Mouse (Mus musculus) olfactory bulb, adult 2 months (tissue): ENCODE measurements around the gene Morc4. TPM values are rescaled to one million over a fixed set of nuclear protein-coding genes. Genes with fewer than 3 reads are reported as not detected.

Source experiments
- H3K27ac ChIP-seq: fragments of 200-500 bp; 2 replicates; pipeline ENCODE4 v1.5.1; 2012; ENCODE audit warnings: low read depth, low read length; ENCODE audit not compliant: insufficient read depth
- H3K4me1 ChIP-seq: fragments of 200-500 bp; 2 replicates; pipeline ENCODE4 v1.6.1; 2012; ENCODE audit warnings: low read length; ENCODE audit not compliant: control insufficient read depth, insufficient read depth
- H3K4me3 ChIP-seq: fragments of 200-500 bp; 2 replicates; pipeline ENCODE4 v1.5.1; 2012; ENCODE audit warnings: mild to moderate bottlenecking, low read depth, low read length, moderate library complexity; ENCODE audit not compliant: insufficient read depth
- CTCF ChIP-seq: fragments of 200-500 bp; IDR thresholded peaks from 2 replicates; pipeline ENCODE4 v1.5.1; 2012; ENCODE audit warnings: low read depth, mild to moderate bottlenecking, low read length, moderate library complexity; ENCODE audit not compliant: insufficient read depth
- POLR2A ChIP-seq: fragments of 200-500 bp; IDR thresholded peaks from 2 replicates; pipeline ENCODE4 v1.6.1; 2012; ENCODE audit warnings: mild to moderate bottlenecking, low read depth, low read length, moderate library complexity; ENCODE audit not compliant: insufficient read depth
- WGBS: fragments of 180-500 bp; shearing (Covaris S2); methylation state at CpG from one replicate; pipeline ENCODE4 v1.1.7; 2018; 5-methylcytosine and 5-hydroxymethylcytosine counted together
- polyA plus RNA-seq: library from polyadenylated mRNA; stranded (reverse); fragments of >200 nt; gene quantifications from 2 replicates; pipeline ENCODE4 v1.2.4, GENCODE M21; 2012; ENCODE audit warnings: low replicate concordance; ENCODE audit not compliant: missing spikeins, insufficient read depth, insufficient read length

The Morc4 gene
- not detected in 2 replicates for polyA plus RNA-seq

DNA sequence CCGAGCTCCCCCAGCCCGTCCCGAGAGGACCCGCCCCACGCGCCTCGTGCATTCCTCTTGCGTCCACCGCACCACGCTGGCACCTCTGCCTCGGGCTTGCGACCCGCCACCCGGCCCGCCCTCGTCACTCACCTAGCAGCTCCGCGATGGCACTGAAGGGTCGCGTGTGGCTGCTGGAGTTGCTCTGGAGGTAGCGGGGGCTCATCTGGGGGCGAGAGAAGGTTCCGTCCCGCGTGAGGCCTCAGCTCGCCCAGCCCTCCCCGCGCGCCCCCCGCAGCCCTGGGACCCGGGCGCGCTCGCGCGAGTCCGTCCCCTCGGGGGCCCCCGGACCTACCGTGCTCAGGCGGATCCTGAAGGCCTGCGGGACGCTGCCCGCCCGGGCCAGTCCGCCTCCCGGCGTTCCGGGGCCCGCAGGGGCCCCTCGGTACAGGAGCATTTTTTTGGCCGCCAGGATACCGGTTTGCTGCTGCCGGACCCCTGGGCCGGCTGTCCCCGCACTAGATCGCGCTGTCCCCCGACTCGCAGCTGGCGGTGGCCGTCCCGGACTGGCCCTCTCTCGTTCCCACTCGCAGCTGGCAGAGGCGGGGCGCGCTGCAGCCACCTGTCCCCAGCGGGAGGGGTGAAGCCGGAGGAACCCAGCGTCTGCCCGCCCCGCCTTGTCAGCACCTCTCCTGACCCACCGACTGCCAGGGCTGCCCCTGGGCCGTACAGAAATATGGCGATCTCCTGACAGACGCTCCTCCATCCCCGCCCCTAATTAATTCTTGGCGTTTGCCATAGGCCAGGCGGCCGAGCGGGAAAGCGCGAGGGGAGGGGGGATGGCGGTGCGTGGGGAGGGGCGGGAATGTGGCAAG, at the start of gene Morc4:
TSS of gene Morc4 (minus strand) at position 740 of the 854 bp plus-strand sequence.
- TF ChIP-seq CTCF (no peak), POLR2A (no peak)
- peak within 1 kb of the TSS; percentile 57; the same call in 1 of the 2 replicates for H3K27ac ChIP-seq
- H3K4me3 ChIP-seq: peak within 1 kb of the TSS; percentile 95
- WGBS: 25% methylated on average over 70 of the region's 87 CpGs
- no peaks in the 10 kb centered on the region for H3K4me1 ChIP-seq

DNA sequence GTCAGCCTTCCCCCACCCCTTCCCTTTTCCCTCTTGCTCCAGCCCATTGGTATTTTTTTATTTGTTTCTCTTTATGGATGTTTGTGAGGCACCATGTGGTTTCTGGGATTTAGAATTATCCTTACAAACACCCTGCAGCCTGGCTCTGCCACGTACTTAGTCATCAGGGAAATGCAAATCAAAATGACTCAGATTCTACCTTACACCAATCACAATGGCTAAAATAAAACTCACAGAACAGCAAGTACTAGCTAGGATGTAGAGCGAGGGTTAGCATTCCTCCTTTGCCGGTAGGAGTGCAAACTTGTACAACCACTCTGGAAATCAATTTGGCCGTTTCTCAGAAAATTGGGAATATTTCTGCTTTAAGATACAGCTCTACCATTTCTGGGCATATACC, 49.1 kb upstream of the Morc4 start:
- WGBS: 50% methylated on average over 4 of the region's 4 CpGs
- H3K4me3 ChIP-seq: no peak overlapping the region
- no peaks in the 10 kb centered on the region for H3K4me1 ChIP-seq
- no peak overlapping the region for H3K27ac ChIP-seq
- no peak for TF ChIP-seq POLR2A
- no peak for TF ChIP-seq CTCF

- WGBS: 92% methylated on average over 1 of the region's 1 CpGs
- TF ChIP-seq CTCF (no peak), POLR2A (no peak)
Measured at GRCm38 (mm10) chrX:139891387-139891786, 19.9 kb upstream of the Morc4 start.

GRCm38 (mm10) chrX:139883221-139883620, 11.7 kb upstream of the Morc4 start:
- no peak overlapping the region for H3K4me3 ChIP-seq
- TF ChIP-seq POLR2A (no peak), CTCF (no peak)
- H3K27ac ChIP-seq: no peak overlapping the region

More at GRCm38 (mm10) chrX:139891387-139891786, 19.9 kb upstream of the Morc4 start:
- no peaks in the 10 kb centered on the region for H3K4me1 ChIP-seq
- H3K4me3 ChIP-seq: no peak overlapping the region
- H3K27ac ChIP-seq: no peak overlapping the region

DNA sequence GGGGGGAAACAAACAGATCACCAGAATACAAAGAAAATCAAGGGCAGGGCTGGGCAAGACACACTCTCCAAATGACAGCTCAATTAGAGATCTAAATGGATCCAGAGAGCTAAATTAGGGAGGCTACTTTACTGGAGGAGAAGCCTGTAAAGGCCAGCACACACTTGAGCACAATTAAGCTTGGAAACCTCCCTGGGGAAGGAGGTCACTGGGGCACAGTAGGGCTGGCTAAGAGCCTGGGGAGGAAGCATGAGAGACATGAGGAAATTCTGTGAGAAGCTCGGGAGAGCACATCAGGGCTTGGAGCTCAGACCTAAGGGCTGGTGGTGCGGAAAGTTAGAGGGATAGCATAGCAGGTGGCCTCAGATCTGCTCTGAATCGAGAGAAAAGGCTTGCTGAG, 6.5 kb upstream of the Morc4 start:
- Histone ChIP-seq H3K27ac (no peak overlapping the region), H3K4me3 (no peak overlapping the region), H3K4me1 (no peaks in the 10 kb centered on the region)
- WGBS: 50% methylated on average over 3 of the region's 3 CpGs
- TF ChIP-seq CTCF (no peak), POLR2A (no peak)

More at GRCm38 (mm10) chrX:139883221-139883620, 11.7 kb upstream of the Morc4 start:
- no peaks in the 10 kb centered on the region for H3K4me1 ChIP-seq

DNA sequence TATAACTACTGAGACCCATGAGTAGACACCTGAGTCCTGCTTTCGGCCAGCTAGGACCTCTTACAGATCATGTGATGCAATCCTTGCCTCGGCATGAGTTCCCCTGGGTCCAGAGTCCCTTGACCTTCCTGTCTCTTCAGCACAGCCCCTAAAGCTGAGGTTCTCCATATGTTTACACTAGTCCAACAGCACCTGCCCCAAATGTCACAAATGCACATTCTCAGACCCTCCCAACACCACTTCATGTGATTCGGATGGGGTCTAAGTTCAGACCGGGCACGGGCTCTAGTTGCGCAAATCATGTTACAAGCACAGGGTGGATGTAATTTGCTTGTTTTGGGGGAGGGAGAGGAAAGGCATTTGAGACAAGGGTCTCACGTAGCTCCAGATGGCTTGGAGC, 5.6 kb upstream of the Morc4 start:
- Histone ChIP-seq H3K27ac (no peak overlapping the region), H3K4me3 (no peak overlapping the region), H3K4me1 (no peaks in the 10 kb centered on the region)
- 90% methylated on average over 7 of the region's 7 CpGs for WGBS
- TF ChIP-seq POLR2A: no peak
- TF ChIP-seq CTCF: no peak

DNA sequence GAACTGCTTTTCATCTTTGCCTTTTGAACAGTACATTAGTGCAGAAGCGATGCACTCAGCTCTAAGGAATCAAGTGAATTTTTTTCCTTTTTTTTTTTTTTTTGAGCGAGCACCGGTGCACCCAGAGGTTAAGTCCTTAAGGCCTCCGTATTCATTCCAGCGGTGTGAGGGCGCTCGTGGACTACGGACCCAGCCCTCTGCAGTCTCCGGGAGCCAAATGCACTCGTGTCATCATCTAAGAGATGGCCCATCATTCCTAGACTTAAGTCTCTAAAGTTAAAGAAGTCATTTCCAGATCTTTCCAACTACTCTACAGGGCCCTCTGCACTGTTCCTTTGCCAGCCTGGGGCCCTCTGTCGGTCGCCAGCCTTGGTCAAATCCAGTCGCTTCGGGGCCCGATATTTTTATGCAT, 1.2 kb downstream of the Morc4 start:
- H3K27ac ChIP-seq: no peak overlapping the region
- H3K4me3 ChIP-seq: peak overlapping the region; percentile 95
- WGBS: 18% methylated on average over 15 of the region's 15 CpGs
- no peaks in the 10 kb centered on the region for H3K4me1 ChIP-seq
- TF ChIP-seq POLR2A (no peak), CTCF (no peak)

DNA sequence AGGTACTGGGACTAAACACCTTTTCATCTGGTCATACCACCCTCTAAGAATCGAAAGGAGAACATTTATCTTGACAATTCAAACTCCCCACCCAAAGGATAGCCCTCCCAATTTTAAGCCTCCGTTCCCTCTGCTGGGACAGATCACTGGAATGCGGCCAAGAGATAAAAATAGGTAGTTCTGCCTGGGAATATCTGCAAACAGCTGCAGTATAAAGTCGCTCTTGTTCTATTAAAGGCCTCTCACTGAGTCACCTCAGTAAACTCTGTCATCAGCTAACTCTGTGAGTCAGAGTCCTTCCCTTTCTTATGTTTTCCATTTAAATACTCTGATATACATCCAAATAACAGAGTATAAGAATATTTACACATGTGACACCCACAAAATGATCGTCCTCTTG, 12.1 kb downstream of the Morc4 start:
- no peaks in the 10 kb centered on the region for H3K4me1 ChIP-seq
- TF ChIP-seq POLR2A: no peak
- no peak overlapping the region for H3K27ac ChIP-seq
- 31% methylated on average over 5 of the region's 5 CpGs for WGBS
- H3K4me3 ChIP-seq: no peak overlapping the region

GRCm38 (mm10) chrX:139854795-139855194, 16.7 kb downstream of the Morc4 start:
- 95% methylated on average over 4 of the region's 4 CpGs for WGBS
- no peak overlapping the region for H3K27ac ChIP-seq
- H3K4me3 ChIP-seq: no peak overlapping the region
- TF ChIP-seq POLR2A (no peak), CTCF (no peak)
- H3K4me1 ChIP-seq: no peaks in the 10 kb centered on the region
